Mouse (Mus musculus) erythroblast, embryonic 14.5 days (primary cell): ENCODE measurements around the gene E030030I06Rik. TPM values are rescaled to one million over a fixed set of nuclear protein-coding genes. Genes with fewer than 3 reads are reported as not detected.
"Not testable (repeated sequence)": the region's sequence is repeated elsewhere in the genome, so short reads cannot be mapped to it uniquely, and the experiment has no call there.

Experiments used
- H3K27me3 ChIP-seq: 2 replicates; pipeline ENCODE4 v1.6.1; 2012; ENCODE audit warnings: inconsistent platforms; ENCODE audit not compliant: control insufficient read depth
- H3K36me3 ChIP-seq: 2 replicates; pipeline ENCODE4 v1.6.1; 2012; ENCODE audit warnings: mild to moderate bottlenecking, inconsistent platforms; ENCODE audit not compliant: control insufficient read depth
- H3K4me1 ChIP-seq: 2 replicates; pipeline ENCODE4 v1.6.1; 2012; ENCODE audit warnings: inconsistent platforms; ENCODE audit not compliant: control insufficient read depth
- H3K4me3 ChIP-seq: replicated peaks from 2 replicates; pipeline ENCODE3; 2012; ENCODE audit warnings: moderate library complexity, mild to moderate bottlenecking, inconsistent platforms
- H3K9me3 ChIP-seq: 2 replicates; pipeline ENCODE4 v1.6.1; 2012; ENCODE audit warnings: low read length, inconsistent platforms, mixed read lengths; ENCODE audit not compliant: control insufficient read depth
- GATA1 ChIP-seq: IDR thresholded peaks from 2 replicates; pipeline ENCODE4 v1.6.1; 2012; ENCODE audit warnings: low read length, inconsistent platforms, mixed read lengths
- TAL1 ChIP-seq: IDR thresholded peaks from 3 replicates; pipeline ENCODE4 v1.6.1; 2012; ENCODE audit warnings: low read length, inconsistent platforms, mixed read lengths
- polyA plus RNA-seq: library from polyadenylated mRNA; stranded (reverse); fragments of >175 nt; gene quantifications from 2 replicates; pipeline ENCODE4 v1.2.3, GENCODE M21; 2012

Gene E030030I06Rik
- polyA plus RNA-seq = not detected in 2 replicates

DNA sequence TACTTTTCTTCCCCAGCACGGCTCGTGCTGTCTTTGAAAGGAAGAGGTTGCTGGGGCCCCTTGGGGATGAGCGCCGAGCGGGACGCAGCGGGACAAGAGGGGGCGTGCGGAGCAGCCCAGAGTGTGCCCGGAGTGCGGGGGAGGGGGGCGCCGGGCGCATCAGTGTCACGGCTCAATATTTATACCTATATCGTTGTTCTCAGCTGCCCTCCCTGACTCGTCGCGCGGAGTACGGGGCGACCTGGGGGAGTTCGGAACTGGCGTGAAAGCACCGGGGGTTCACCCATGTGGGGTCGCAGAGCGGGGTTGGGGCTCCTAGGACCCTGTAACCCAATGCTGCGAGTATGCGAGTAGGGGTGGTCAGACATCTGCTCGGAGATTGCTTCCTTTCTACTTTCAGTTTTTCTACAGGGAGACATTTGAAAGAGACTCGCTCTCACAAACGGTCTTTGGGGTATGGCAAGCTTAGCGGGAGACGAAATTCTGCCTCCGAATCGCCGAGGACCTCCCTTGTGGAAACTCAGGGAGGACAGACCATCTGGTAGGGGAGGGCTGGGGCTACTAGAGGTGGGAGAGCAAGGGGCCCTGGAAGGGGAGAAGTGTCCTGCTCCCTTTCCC is at the start of gene E030030I06Rik:
TSS of gene E030030I06Rik (minus strand) at position 198 of the 618 bp plus-strand sequence.
- H3K27me3 ChIP-seq = peaks cover 53% of the 10 kb centered on the region
- H3K4me3 ChIP-seq = peak within 1 kb of the TSS; percentile 36
- TF ChIP-seq TAL1 = no peak
- no peak for TF ChIP-seq GATA1
- H3K36me3 ChIP-seq = no peaks in the 10 kb centered on the region
- no peaks in the 10 kb centered on the region for H3K4me1 ChIP-seq
- H3K9me3 ChIP-seq = no peaks in the 10 kb centered on the region

DNA sequence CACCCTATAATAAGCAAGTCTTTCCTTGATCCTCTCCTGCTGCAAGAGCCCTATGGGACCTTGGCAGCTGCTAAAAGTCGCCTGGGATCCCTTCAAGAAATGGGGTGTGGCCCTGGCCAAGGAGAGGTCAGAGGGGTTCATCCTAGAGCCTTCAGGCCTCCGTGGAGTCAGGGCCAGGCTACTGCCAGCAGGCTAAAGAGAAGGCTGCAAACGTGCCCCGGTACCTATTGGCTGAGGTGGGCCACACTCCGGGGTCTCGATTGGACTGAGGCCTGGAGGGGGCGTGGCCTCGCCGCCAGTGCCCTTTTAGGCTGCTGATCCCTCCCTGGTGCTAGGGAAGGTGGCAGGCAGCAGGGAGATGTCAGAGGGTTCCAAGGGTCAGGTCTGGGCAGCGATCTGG is 42.0 kb upstream of the E030030I06Rik start:
- not testable (repeated sequence) for H3K27me3 ChIP-seq, H3K36me3 ChIP-seq, H3K9me3 ChIP-seq, H3K4me3 ChIP-seq, H3K4me1 ChIP-seq

DNA sequence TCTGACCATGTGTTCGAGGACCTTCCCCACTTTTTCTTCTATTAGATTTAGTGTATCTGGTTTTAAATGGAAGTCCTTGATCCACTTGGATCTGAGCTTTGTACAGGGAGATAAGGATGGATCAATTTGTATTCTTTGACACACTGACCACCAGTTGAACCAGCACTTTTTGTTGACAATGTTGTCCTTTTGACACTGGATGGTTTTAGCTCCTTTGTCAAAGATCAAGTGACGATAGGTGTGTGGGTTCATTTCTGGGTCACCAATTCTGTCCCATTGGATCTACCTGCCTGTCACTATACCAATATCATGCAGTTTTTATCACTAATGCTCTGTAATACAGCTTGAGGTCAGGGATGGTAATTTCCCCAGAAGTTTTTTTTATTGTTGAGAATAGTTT is 27.4 kb upstream of the E030030I06Rik start:
- not testable (repeated sequence) for H3K4me3 ChIP-seq, H3K4me1 ChIP-seq, H3K36me3 ChIP-seq, H3K27me3 ChIP-seq, H3K9me3 ChIP-seq

DNA sequence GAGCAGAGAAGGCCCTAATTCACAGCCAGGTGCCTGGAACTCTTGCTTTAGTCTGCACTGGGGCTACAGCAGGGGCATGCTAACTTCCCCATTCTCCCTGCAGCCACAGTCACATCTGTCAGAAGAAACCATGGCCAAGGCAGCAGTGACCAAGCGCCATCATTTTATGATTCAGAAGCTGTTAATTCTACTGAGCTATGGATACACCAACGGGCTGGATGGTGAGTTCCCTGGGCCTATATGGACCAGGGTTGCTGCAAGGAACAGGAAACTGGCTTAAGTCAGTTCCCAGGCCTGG is 25.1 kb upstream of the E030030I06Rik start:
- not testable (repeated sequence) for H3K36me3 ChIP-seq, H3K4me3 ChIP-seq, H3K9me3 ChIP-seq, H3K4me1 ChIP-seq, H3K27me3 ChIP-seq

DNA sequence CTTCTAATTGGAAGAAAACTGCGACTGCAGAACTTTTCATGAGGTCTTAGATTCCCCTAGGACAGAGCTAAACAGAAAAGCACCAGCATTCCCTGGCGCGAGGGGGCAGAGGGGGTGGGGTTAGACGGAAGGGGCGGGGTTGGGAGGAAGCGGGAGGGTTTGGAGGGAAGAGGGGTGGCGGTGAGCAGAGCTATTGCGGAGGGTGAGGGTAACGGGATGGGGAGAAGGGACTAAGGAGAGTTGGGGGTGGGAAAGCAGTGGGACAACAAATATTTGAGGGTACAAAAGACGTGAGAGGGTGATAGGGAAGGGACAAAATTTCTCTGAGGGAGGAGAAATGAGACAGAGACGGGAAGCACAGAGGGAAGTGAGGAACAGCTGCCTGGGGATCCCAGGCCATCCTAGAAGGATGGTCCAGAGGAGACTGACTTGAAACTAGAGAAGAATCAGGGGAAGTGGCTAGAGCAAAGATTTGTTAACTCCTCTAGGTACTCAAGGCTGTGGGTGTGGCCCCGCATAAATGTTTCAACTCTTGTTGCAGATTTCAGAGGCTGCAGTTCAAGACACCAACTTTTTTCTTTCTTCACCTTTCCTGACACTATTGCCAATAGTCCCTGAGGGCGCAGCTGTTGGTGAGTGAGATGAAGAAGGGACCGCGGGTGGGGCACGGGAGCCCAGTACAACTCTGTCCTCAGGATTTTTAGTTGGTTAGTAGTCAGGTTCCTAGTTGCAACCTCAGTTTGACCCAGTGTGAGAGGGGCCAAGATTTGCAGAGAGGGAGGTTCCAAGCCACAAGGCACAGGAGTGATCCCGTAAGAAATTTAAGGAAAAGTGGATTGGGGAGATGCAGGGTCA is 24.5 kb upstream of the E030030I06Rik start:
- H3K9me3 ChIP-seq, H3K27me3 ChIP-seq, H3K4me3 ChIP-seq, H3K36me3 ChIP-seq, H3K4me1 ChIP-seq: not testable (repeated sequence)

DNA sequence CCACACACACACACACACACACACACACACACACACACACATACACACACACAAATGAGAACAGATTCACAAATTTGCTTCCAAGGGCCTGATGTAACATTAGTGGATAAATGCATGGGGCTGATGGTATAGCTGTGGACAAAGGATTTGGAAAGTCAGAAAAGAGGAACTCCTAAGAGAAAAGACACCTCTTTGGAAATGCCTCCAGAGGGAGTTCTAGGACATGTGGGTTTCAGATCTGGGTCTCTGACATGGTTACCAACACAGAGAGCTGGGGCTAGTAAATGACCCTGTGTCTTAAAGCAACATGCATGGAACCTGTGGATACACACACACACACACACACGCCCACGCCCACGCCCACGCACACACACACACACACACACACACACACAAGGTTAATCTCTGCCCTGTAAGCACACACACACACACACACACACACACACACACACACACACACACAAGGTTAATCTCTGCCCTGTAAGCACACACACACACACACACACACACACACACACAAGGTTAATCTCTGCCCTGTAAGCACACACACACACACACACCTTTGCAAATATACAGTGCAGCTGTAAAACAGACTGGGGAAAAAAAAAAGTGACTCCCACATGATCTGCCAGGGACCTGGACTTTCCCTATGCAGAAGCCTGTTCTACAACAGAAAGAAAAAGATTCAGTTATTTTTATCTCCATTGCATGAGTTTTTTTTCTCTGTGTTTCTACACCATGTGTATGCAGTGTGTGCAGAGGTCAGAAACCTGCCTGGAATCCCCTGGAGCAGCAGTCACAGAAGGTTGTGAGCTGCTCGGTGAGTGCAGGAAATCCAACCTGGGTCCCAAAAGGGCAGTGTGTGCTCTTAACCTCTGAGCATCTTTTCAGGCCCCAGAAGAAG is 23.6 kb upstream of the E030030I06Rik start:
- H3K27me3 ChIP-seq, H3K4me3 ChIP-seq, H3K9me3 ChIP-seq, H3K36me3 ChIP-seq, H3K4me1 ChIP-seq: not testable (repeated sequence)

DNA sequence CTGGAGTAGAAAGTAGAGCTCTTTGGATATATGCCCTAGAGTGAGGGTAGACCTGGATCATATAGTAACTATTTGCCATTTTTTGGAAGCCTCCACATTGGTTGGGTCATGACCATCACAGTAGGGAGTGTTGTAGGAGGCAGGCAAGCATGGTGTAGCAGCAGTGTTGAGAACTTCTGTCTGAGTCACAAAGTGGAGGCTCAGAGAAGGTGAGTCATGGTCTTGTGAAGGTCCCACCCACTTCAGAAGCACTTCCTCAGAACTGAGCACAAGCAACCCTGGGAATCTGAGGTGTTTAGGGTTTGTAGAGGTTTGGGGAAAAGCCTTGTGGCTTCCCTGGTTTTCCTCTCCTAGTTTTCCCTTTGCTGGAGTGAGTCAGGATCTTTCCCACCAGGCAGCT is 20.0 kb upstream of the E030030I06Rik start:
- H3K4me3 ChIP-seq, H3K36me3 ChIP-seq, H3K9me3 ChIP-seq, H3K4me1 ChIP-seq, H3K27me3 ChIP-seq: not testable (repeated sequence)

DNA sequence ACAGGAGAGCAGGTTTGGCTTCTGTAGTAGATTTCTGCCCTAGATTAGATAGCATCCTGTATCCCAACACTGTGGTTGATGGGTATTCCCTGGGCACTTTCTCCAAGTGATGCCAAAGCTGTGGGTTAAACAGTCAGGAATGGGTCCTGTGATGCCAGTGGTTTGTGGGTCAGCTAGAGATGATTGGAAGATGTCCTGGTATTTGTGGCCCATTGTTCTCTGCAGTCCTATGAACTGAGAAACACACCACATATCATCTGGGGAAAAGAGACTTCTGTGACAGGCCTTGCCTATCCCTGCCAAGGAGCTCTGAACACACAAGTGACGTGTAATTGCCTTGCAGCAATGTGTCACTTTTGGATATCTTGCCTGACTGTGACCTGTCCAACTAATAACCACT is 18.0 kb upstream of the E030030I06Rik start:
- not testable (repeated sequence) for H3K4me3 ChIP-seq, H3K4me1 ChIP-seq, H3K36me3 ChIP-seq, H3K27me3 ChIP-seq, H3K9me3 ChIP-seq

DNA sequence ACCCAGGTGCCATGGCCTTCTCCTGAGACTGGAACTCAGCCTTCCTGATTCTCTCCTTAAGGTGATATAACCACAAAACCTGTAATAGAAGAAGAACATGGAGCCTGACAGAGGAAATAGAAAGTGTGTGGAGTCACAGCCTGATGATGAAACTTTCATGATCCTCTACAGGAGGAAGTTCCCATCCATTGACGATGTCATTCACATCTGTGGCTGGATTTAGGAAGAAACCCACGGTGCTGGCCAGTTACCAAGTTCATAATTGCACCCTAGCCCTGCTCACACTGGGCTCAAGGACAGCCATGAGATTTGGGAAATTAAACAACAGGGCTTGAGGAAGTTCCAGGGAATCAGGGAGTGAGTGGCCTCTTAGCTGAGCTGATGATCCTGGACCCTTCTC is 17.0 kb upstream of the E030030I06Rik start:
- not testable (repeated sequence) for H3K27me3 ChIP-seq, H3K36me3 ChIP-seq, H3K4me3 ChIP-seq, H3K9me3 ChIP-seq, H3K4me1 ChIP-seq

DNA sequence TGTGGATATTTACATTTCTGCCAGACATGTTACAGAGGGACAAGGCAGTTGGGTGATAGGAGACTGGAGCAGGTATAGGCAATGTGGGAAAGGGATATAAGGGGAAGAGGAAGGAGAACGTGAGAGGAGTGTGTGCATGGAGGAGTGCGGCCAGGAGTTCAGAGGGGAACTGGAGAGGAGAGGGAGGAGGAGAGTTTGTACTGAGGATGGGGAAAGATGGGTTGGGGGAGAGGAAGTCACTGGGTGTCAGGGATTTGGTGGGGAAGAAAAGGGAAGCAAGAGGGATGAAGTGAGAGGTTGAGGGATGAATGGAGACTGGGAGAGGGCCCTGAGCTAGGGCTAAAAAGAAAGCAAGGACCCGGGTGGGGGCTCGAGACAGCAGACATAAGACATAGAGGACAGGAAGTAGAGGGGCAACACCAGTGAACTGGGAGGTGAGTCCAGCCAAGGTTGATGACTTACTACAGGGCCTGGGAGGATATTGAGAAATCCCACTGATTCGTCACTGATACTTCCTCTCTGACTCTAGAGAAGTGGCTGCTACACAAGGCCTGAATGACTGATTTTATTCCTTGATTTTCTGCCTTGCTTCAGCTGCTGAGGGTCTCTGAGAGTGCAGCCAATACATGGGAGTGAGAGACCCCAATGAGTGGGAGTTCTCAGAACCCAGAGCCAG is 16.4 kb upstream of the E030030I06Rik start:
- not testable (repeated sequence) for H3K27me3 ChIP-seq, H3K36me3 ChIP-seq, H3K4me1 ChIP-seq, H3K9me3 ChIP-seq, H3K4me3 ChIP-seq

DNA sequence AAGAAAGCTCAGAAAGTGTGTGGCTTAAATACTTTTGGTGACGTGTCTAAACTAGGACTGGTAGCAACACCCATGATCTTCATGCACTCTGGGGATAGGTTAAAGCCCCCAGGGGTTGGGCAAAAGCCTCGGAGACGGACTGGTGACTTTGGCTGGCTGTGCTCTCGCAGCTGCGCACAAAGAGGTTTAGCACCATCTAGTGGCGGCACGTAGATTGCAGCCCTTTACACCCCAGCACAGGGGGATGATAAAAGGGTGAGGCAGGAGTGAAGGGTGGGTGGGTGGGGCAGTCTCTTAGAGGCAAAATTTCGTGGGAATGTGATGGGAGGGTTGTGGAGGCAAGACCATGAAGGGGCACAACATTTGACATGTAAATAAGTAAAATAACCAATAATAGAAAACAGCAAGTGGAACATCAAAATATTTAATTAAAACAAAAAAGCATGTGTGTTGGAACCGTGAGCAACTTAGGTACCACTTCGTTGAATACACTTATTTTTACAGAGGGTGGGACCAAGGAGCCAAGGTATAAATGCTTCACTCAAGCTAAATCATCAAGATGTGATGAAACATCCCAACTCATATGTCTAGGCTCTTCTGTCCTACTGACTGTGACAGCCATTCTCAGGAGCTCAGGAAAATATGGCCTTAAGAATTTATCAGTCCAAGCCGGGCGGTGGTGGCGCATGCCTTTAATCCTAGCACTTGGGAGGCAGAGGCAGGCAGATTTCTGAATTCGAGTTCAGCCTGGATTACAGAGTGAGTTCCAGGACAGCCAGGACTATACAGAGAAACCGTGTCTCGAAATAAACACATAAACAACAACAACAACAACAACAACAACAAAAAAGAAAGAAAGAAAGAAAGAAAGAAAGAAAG is 14.9 kb upstream of the E030030I06Rik start:
- not testable (repeated sequence) for H3K4me1 ChIP-seq, H3K9me3 ChIP-seq, H3K4me3 ChIP-seq, H3K36me3 ChIP-seq
- H3K27me3 ChIP-seq = peaks cover 16% of the 10 kb centered on the region

DNA sequence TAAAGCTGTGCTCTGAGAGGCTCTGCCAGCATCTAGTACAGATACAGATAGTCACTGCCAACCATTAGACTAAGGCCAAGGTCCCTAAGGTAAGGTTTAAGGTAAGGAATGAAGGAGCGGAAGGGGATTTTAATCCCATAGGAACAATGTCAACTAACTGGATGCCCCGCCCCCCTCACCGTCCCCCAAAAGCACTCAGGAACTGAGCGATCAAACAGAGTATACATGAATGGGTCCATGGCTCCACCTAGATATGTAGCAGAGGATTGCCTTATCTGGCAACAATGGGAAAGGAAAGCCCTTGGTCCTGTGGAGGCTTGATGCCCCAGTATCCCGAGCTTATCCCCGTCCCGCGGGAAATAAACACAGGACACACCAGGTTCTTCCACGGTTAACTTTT is 14.2 kb upstream of the E030030I06Rik start:
- H3K27me3 ChIP-seq = peaks cover 23% of the 10 kb centered on the region
- H3K4me1 ChIP-seq, H3K36me3 ChIP-seq, H3K9me3 ChIP-seq, H3K4me3 ChIP-seq: not testable (repeated sequence)
